Mouse (Mus musculus) midbrain, embryonic 12.5 days (tissue): ENCODE data around the gene Bmi1. TPM values are rescaled to one million over a fixed set of nuclear protein-coding genes. Genes with fewer than 3 reads are reported as not detected.

Experiments
- ATAC-seq: fragments of 200-750 bp; cut with Nextera tagmentation; 2 replicates; pipeline ENCODE4 v1.8.0; 2017; ENCODE audit warnings: low read depth, moderate TSS enrichment, moderate library complexity; ENCODE audit not compliant: low FRiP score
- H3K27ac ChIP-seq: fragments of 300-500 bp; sonication (generic); replicated peaks from 2 replicates; pipeline ENCODE4 v1.5.1; 2016; ENCODE audit warnings: mild to moderate bottlenecking
- H3K27me3 ChIP-seq: fragments of 300-500 bp; sonication (generic); 2 replicates; pipeline ENCODE4 v1.6.1; 2016; ENCODE audit warnings: mild to moderate bottlenecking
- H3K36me3 ChIP-seq: fragments of 300-500 bp; sonication (generic); 2 replicates; pipeline ENCODE4 v1.6.1; 2016
- H3K4me1 ChIP-seq: fragments of 300-500 bp; sonication (generic); 2 replicates; pipeline ENCODE4 v1.6.1; 2016
- H3K4me2 ChIP-seq: fragments of 300-500 bp; sonication (generic); replicated peaks from 2 replicates; pipeline ENCODE4 v1.6.1; 2016; ENCODE audit warnings: mild to moderate bottlenecking, moderate library complexity
- H3K4me3 ChIP-seq: fragments of 300-500 bp; sonication (generic); 2 replicates; pipeline ENCODE4 v1.5.1; 2016; ENCODE audit warnings: mild to moderate bottlenecking
- H3K9ac ChIP-seq: fragments of 300-500 bp; sonication (generic); replicated peaks from 2 replicates; pipeline ENCODE4 v1.6.1; 2016; ENCODE audit warnings: mild to moderate bottlenecking, moderate library complexity
- H3K9me3 ChIP-seq: fragments of 300-500 bp; sonication (generic); 2 replicates; pipeline ENCODE4 v1.6.1; 2016; ENCODE audit warnings: mild to moderate bottlenecking
- WGBS: fragments of 180-500 bp; shearing (Covaris S2); methylation state at CpG from one replicate; pipeline ENCODE4 v1.1.7; 2016; 5-methylcytosine and 5-hydroxymethylcytosine counted together
- polyA plus RNA-seq: library from polyadenylated mRNA; unstranded; fragments of >200 nt; fragmentation: Nextera tagmentation; extraction: Ambion mirVana; gene quantifications from 2 replicates; pipeline ENCODE4 v1.2.1, GENCODE M21; 2016

The Bmi1 gene
- polyA plus RNA-seq, 1 experiment from 2014 or later, result 36.4 TPM

DNA sequence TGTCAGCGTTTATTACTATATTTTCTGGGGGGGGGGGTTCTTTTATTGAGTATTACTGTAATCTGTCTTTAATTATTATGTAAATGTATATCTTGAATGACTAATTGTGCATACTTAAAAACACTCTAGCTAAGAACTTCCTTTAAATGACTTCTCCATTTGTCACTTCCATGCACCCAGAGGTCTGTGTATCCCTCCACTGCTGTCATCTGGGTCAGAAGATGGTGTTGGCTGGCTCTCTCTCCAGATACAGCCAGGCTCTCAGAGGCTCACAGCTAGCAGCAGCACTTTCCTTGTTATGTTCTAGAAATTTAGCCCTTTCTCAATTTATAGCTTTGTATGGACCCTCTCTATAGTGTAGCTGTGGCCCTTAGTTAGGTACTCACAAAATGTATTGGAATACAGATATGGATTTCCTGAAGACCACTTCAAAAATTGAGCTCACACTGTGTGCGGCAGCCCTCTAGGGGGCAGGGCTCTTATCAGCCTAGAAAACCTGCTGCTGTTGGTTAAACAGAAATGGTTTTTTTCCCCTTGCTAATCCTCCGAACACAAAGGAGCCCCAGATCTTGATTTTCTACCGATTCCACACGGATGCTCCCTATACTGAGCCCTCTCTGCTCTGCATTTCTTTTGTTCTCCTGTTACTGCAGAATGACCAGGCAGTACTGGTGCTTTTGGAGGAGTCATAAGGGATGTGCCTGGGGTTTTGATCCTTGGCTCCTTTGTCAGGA is 57.7 kb downstream of the Bmi1 start:
- peak; percentile 55 for ATAC-seq
- Histone ChIP-seq H3K27me3 (peaks cover 4% of the 10 kb centered on the region; the same call in 1 of the 2 replicates), H3K27ac (0 out of 2 replicates have a peak overlapping the region, but pooled peaks have one; percentile 30), H3K9me3 (no peaks in the 10 kb centered on the region), H3K4me1 (peaks cover 10% of the 10 kb centered on the region; the same call in 1 of the 2 replicates), H3K36me3 (no peaks in the 10 kb centered on the region), H3K4me3 (no peak overlapping the region), H3K9ac (no peak overlapping the region), H3K4me2 (no peak overlapping the region)
- 20% methylated on average over 5 of the region's 5 CpGs for WGBS

Other genes starting within 250 kb of the Bmi1 start
- 135 and 145 TPM in 2 replicates for gene Commd3, start 4.6 kb upstream of the Bmi1 start, polyA plus RNA-seq
- gene Spag6, start 17.0 kb downstream of the Bmi1 start, polyA plus RNA-seq, result 0.32 and 0.35 TPM in 2 replicates